In the genomic region with DNA sequence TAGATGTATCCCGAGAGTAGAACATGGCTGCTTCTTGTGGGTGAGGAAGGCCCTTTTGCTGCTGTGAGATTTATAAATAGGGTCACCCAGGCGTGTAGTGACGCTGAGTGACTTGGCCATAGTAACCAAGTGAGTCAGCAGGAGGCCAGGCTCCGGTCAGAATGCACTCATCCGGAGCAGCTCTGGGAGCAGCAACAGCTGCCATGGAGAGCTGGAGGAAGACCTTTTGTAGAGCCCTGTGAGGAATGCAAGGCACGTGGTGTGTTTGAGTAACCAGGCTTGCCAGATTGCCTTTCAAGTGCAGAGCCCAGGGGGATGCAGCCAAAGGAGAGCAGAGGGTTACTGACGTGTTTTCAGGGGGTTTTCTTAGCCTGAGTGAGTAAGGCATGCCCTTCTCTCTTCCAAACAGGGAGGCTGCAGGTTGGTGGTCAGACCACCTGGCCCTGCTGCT, we compare ENCODE assay signal across 8 mouse cellular contexts.
A peak's percentile ranks its signal among the peaks of the same experiment; 100 is the strongest.
DNase-seq lines count a peak whose midpoint lies in the region; ATAC-seq and TF ChIP-seq lines count a peak whose summit lies in the region.

No protein-coding gene starts in this region.

- 2% methylated on average over 7 of the region's 7 CpGs for WGBS in hindbrain, embryonic 15.5 days

- no peaks in the 10 kb centered on the region for H3K36me3 ChIP-seq in hindbrain, embryonic 15.5 days

- H3K9me3 ChIP-seq in hindbrain, embryonic 15.5 days = no peaks in the 10 kb centered on the region

- peak overlapping the region; percentile 58; the same call in 1 of the 2 replicates for H3K27ac ChIP-seq in cortical plate, adult 2 months (ENCODE audit: insufficient read depth, low read length)
- peak overlapping the region; percentile 94 for H3K27ac ChIP-seq in gastrocnemius, adult 2 months
- H3K27ac ChIP-seq in hindbrain, embryonic 15.5 days (replicated peaks) = peak overlapping the region; percentile 67

- intact Hi-C loops in gastrocnemius, adult 2 months (cut with DNase I) = no loop called here

- H3K4me2 ChIP-seq in hindbrain, embryonic 15.5 days = peak overlapping the region; percentile 35

- DNase-seq in NIH3T3 (ENCODE audit: low read depth) = peak; percentile 91
- peak; percentile 89 for DNase-seq in gastrocnemius, adult 2 months
- peak; percentile 33 for DNase-seq in left cerebral cortex, adult 11 months (ENCODE audit: low spot score)
- DNase-seq in lung, postnatal 10 days = peak; percentile 77
- DNase-seq in right cerebral cortex, adult 2 months (ENCODE audit: low spot score in 2 of 2) = peak; percentile 16 to 40

- TF ChIP-seq CTCF in cortical plate, adult 2 months (IDR thresholded peaks at IDR 0.05; ENCODE audit: extremely low read depth, insufficient read depth, low read length) = no peak
- TF ChIP-seq CTCF in gastrocnemius, adult 2 months (IDR thresholded peaks at IDR 0.05) = no peak

- no peak overlapping the region for H3K9ac ChIP-seq in hindbrain, embryonic 15.5 days

- H3K4me3 ChIP-seq in cortical plate, adult 2 months (ENCODE audit: insufficient read depth, low read length) = no peak overlapping the region
- H3K4me3 ChIP-seq in gastrocnemius, adult 2 months = peak overlapping the region; percentile 65
- no peak overlapping the region for H3K4me3 ChIP-seq in hindbrain, embryonic 15.5 days

- H3K27me3 ChIP-seq in hindbrain, embryonic 15.5 days = no peaks in the 10 kb centered on the region

- no peaks in the 10 kb centered on the region for H3K4me1 ChIP-seq in cortical plate, adult 2 months (ENCODE audit: control insufficient read depth, insufficient read depth, low read length)
- peaks cover 11% of the 10 kb centered on the region for H3K4me1 ChIP-seq in hindbrain, embryonic 15.5 days (replicated peaks)

- ATAC-seq in hindbrain, embryonic 15.5 days (ENCODE audit: low FRiP score, low read depth) = peak; percentile 98
- ATAC-seq in CD4-positive, CD25-positive, alpha-beta regulatory T cell, adult 4 months = no peak

- no peak for TF ChIP-seq POLR2A in cortical plate, adult 2 months (IDR thresholded peaks at IDR 0.05; ENCODE audit: extremely low read depth, insufficient read depth, low read length)

Comparison
In these comparisons a context has a peak if more than half of its experiments do, and no peak if none do; other contexts are left out.
1. DNase-seq: peak in every context shown above with its lines; median percentile 91 in NIH3T3; 89 in gastrocnemius, adult 2 months; 77 in lung, postnatal 10 days; 33 in left cerebral cortex, adult 11 months; 28 in right cerebral cortex, adult 2 months.